Mouse (Mus musculus): ENCODE measurements around the gene Eif2s2. TPM values are rescaled to one million over a fixed set of nuclear protein-coding genes. Genes with fewer than 3 reads are reported as not detected.
"Not testable (repeated sequence)": the region's sequence is repeated elsewhere in the genome, so short reads cannot be mapped to it uniquely, and the experiment has no call there.

Eif2s2 gene
- 10 to 100 TPM; 54.2 to 55.6 TPM for total RNA-seq (2021)

- DNase-seq (ENCODE audit: extremely low spot score in 1 of 2, low spot score in 1 of 2): peak; percentile 85 to 89
These were observed at the start of gene Eif2s2 for GRCm38 (mm10) chr2:154892201-154893044. Gene Eif2s2, minus strand, starts transcription at chr2:154892935.

- DNase-seq (ENCODE audit: extremely low spot score in 1 of 2, low spot score in 1 of 2): no peak
These were observed 49.2 kb upstream of the Eif2s2 start for GRCm38 (mm10) chr2:154941952-154942351.

GRCm38 (mm10) chr2:154937547-154938390, 45.0 kb upstream of the Eif2s2 start:
- DNase-seq (ENCODE audit: extremely low spot score in 1 of 2, low spot score in 1 of 2): no peak

GRCm38 (mm10) chr2:154936536-154937155, 43.9 kb upstream of the Eif2s2 start:
- no peak for DNase-seq (ENCODE audit: extremely low spot score in 1 of 2, low spot score in 1 of 2)

- DNase-seq (ENCODE audit: extremely low spot score in 1 of 2, low spot score in 1 of 2): no peak
These were observed 43.4 kb upstream of the Eif2s2 start for GRCm38 (mm10) chr2:154936106-154936505.

- no peak for DNase-seq (ENCODE audit: extremely low spot score in 1 of 2, low spot score in 1 of 2)
These were observed 41.1 kb upstream of the Eif2s2 start for GRCm38 (mm10) chr2:154933884-154934283.

- no peak for DNase-seq (ENCODE audit: extremely low spot score in 1 of 2, low spot score in 1 of 2)
These were observed 35.6 kb upstream of the Eif2s2 start for GRCm38 (mm10) chr2:154928298-154928697.

- no peak for DNase-seq (ENCODE audit: extremely low spot score in 1 of 2, low spot score in 1 of 2)
These were observed 34.1 kb upstream of the Eif2s2 start for GRCm38 (mm10) chr2:154926843-154927242.

- DNase-seq (ENCODE audit: extremely low spot score in 1 of 2, low spot score in 1 of 2): no peak
These were observed 32.8 kb upstream of the Eif2s2 start for GRCm38 (mm10) chr2:154925411-154926031.

GRCm38 (mm10) chr2:154922134-154922533, 29.4 kb upstream of the Eif2s2 start:
- not testable (repeated sequence) for DNase-seq (ENCODE audit: extremely low spot score in 1 of 2, low spot score in 1 of 2)

- no peak for DNase-seq (ENCODE audit: extremely low spot score in 1 of 2, low spot score in 1 of 2)
These were observed 28.2 kb upstream of the Eif2s2 start for GRCm38 (mm10) chr2:154920896-154921295.

GRCm38 (mm10) chr2:154917866-154918641, 25.3 kb upstream of the Eif2s2 start:
- no peak for DNase-seq (ENCODE audit: extremely low spot score in 1 of 2, low spot score in 1 of 2)

GRCm38 (mm10) chr2:154916547-154916946, 23.8 kb upstream of the Eif2s2 start:
- no peak for DNase-seq (ENCODE audit: extremely low spot score in 1 of 2, low spot score in 1 of 2)

- DNase-seq (ENCODE audit: extremely low spot score in 1 of 2, low spot score in 1 of 2): no peak
These were observed 23.3 kb upstream of the Eif2s2 start for GRCm38 (mm10) chr2:154915922-154916541.

GRCm38 (mm10) chr2:154909789-154910188, 17.1 kb upstream of the Eif2s2 start:
- DNase-seq (ENCODE audit: extremely low spot score in 1 of 2, low spot score in 1 of 2): no peak

GRCm38 (mm10) chr2:154908223-154908622, 15.5 kb upstream of the Eif2s2 start:
- not testable (repeated sequence) for DNase-seq (ENCODE audit: extremely low spot score in 1 of 2, low spot score in 1 of 2)

GRCm38 (mm10) chr2:154905796-154906195, 13.1 kb upstream of the Eif2s2 start:
- DNase-seq (ENCODE audit: extremely low spot score in 1 of 2, low spot score in 1 of 2): no peak

- no peak for DNase-seq (ENCODE audit: extremely low spot score in 1 of 2, low spot score in 1 of 2)
These were observed 9.4 kb upstream of the Eif2s2 start for GRCm38 (mm10) chr2:154902111-154902510.

- DNase-seq (ENCODE audit: extremely low spot score in 1 of 2, low spot score in 1 of 2): not testable (repeated sequence)
These were observed 6.7 kb upstream of the Eif2s2 start for GRCm38 (mm10) chr2:154899412-154899811.
